Mouse (Mus musculus) heart, adult 11 months (tissue): ENCODE measurements around the gene Snx29.
"Not testable (repeated sequence)": the region's sequence is repeated elsewhere in the genome, so short reads cannot be mapped to it uniquely, and the experiment has no call there.

ENCODE experiments used
- DNase-seq: peaks from one replicate; pipeline ENCODE4 v3.0.0; 2022

Gene Snx29

DNA sequence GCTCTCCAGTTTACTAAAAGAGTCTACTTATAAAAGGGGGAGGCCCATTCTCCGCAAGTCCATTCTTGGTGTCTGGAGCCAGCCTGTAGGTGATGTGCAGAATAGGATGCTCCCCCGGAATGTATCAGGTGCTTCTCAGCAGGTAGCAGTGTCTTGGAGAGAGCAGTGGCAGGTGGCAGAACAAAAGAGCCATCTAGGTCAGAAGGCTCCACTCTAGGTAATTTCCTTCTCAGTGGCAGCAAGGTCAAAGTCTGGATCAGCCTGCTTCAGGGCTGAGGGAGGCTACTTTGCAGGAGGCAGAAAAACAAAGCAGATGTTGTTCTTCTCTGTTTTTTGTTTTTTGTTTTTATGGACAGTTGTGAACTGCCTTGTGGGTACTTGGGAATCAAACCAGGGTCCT, 37.9 kb downstream of the Snx29 start:
- not testable (repeated sequence) for DNase-seq

DNA sequence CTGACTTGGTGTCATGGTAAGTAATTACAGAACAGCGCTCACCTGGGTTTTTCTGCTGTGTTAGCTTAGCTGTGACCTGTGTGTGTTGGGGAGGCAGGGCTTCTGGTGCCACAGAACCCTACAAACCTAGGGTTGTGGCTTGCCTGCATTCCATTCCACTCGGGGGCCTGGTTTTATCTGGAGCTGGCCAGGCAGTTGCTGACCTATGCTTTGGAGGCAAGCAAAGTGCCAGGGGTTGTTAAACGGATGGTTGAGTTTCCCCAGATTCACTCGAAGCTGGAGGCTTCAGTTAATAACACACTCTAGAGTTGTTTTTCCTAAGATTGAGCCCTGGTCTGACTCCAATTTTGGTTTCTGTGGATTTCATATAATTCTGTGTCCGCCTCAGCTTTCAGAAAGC, 42.9 kb downstream of the Snx29 start:
- no peak for DNase-seq

DNA sequence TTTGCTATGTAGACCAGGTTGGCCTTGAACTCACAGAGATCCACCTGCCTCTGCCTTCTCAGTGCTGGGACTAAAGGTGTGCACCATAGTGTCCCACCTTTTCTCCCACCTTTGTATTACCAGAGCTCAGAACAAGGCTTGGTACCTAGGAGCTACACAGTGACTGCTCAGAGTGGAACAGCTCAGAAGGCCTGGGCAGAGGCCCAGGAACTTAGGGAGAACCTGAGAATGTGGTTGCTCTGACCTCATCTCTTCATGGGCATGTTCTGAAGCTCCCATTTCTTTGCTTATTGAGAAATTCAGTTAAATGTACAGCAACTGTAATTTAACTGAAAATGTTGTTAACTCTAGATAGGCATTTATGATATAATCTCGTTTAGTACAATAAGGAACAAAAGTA, 44.1 kb downstream of the Snx29 start:
- no peak for DNase-seq

DNA sequence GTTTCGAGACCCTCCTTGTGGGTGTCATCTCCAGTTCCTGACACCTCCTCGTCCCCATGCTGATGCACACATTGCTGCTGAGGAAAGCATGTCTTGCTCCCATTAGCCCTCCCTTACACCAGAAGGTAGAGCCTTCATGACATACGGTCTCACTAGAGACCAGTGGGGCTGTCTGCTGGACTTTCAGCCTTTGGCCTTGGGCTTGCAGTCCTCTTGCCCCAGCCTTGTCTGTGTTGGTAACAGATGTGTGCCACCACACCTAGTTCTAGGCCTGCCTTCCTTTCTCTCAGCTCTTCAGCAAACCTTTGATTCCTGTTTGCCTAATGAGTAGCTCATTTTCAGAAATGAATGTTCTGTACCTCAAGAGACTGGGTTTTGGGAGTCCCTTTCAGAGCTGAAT, 45.7 kb downstream of the Snx29 start:
- no peak for DNase-seq

DNA sequence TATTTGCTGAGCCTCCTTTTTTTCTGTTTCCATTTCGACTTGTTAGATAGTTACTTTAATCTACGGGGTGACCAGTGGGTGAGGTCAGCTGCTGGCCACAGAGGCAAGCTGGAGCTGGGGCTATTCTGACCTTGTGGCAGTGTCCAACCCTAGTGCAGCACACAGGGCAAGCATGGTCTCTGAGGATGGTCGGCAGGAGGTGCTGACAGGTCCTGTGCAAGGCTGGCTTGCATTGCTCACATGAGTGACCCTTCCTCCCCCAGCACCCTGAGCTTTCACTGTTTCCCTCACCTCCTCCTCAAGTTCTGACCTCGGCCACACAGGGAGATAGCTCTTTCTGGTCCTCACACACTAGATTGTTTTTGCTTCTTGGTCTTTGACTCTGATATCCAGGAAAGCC, 46.5 kb downstream of the Snx29 start:
- DNase-seq: no peak

DNA sequence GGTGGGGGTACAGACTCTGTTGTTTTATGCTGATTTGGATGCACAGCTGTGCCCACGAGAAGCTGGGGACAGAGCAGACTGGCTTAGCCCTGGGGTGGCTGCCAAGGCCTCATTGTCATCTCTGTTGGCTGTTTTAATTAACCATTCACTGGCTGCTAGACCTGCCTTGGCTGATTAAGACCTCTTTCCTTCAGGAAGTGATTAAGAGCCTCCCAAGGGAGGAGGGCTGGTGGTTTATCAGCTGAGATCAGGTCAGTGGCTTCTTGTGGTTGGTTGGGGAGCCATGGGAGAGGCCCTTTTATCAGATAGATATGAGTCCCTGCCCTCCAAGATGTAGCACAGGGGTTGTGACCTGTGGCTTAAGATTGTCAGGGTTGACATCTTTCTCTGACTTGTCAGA, 46.9 kb downstream of the Snx29 start:
- DNase-seq: peak; percentile 88

DNA sequence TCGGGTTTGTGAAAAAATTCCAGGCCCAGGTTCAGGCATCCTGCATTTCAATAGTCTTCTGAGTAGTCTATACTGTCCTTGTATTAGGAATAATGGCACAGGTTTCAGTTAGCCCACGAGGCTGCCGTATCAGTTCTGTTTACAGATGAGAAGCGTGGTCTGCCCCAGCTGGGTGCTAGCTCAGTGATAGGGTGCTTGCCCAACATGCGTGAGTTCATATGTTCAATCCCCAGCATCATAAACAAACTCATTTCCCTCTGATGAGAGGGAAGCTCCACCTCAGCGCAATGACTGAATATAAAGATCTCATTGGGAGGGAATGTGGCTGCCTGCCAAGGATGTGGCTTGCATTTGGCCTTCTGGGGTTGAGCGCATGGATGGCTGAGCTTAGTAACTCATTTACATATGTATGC, 47.4 kb downstream of the Snx29 start:
- DNase-seq: no peak

DNA sequence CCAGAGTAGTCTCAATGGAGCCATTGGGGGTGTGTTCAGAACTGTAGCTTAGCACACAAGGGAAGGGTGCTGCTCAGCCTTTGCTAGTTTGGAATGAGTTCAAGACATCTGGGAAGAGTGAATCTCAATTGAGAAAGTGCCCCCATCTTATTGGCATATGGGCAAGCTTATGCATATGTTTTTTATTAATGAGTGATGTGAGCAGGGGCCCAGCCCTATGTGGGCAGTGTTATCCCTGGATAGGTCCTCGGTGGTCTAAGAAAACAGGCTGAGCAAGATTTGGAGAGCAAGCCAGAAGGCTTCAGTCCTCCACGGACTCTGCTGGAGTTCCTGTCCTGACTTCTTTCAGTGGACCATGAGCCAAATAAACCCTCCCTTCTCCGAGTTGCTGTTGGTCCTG, 56.6 kb downstream of the Snx29 start:
- DNase-seq: no peak

DNA sequence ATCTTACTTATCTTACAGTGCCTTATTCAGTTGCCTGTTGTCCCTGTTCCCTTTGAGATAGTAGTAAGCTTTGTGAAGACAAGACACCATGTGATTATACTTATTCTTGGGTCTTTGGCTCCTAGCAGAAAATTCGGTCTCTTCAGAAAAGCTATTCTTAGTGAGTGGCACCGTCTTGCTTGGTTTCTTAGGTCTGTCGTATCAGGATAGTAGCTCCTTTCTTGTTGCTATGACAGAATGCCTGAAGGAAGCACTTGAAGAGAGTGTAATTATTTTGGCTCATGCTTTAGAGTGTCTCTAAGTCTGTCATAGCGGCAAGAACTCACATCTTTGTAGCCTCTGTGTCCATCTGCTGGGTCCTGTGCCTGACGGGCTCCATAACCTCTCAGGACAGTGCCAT, 57.3 kb downstream of the Snx29 start:
- DNase-seq: no peak

DNA sequence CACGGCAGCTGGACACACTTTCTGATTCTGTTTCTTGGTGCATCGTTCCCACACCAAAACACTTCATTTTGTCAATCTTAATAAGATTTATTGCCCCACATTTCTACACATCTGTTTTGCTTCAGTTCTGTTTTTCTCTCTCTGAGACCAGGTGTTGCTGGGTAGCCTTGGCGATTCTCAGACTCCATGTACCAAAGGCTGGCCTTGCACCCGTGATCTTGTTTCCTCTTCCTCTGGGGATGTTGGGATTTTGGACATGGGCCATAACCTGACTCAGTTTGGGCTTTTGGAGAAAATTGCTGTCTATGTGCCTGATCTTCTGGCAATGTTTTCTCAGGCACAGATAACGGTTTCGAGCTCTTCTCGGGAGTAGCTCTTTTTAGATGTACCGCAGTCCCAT, 58.2 kb downstream of the Snx29 start:
- DNase-seq: peak; percentile 93

DNA sequence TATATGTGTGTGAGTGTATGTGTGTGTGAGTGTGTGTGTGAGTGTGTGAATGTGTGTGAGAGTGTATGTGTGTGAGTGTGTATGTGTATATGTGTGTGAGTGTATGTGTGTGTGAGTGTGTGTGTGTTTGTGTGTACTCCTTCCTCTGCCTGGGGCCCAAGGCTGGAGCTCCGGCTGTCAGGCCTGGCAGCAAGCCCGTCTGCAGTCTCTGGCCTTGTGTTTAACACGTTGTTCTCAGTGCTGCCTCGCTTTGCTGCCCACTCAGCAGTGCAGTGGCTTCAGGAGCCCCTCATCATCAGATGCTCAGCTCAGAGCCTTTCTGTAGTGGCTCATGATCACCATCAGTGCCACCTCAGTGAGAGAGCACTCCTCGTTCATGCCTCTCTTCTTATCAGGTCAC, 61.7 kb downstream of the Snx29 start:
- DNase-seq: no peak

DNA sequence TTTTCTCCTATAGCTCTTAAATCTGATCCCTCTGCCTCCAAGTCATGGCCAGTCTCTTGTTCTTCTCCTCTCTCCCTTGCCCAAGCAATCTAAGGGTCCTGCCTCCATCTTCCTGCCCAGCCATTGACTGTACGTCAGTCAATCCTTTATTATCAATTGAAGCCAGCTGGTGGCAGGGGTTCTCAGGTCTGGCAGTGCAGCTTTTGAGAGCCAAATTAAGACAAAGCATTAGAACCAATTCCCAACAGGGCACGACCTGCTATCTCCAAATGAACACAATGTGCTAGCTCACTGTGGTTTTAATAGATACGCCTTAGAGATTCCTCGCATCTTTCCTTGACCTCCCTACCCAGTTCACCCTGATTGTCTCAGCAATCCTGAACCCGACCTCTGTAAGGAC, 62.4 kb downstream of the Snx29 start:
- DNase-seq: no peak

DNA sequence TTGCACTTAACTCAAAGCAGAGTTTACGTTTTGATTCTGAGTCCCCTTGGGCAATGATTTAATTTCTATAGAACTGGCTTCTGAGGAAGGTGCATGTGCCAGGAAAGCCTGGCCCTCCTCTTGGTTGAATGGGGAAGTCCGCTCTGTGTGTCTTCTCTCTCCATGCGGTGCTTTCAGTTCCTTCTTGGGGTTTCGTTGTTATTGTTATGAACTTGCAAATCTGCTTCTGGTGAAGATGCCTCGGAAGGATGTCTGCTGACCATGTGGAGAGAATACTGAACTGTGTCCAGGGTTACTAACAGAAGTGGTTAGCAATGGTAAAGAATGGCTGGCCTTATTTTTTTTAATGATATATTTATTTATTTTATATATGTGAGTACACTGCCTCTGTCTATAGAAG, 63.1 kb downstream of the Snx29 start:
- peak; percentile 97 for DNase-seq

DNA sequence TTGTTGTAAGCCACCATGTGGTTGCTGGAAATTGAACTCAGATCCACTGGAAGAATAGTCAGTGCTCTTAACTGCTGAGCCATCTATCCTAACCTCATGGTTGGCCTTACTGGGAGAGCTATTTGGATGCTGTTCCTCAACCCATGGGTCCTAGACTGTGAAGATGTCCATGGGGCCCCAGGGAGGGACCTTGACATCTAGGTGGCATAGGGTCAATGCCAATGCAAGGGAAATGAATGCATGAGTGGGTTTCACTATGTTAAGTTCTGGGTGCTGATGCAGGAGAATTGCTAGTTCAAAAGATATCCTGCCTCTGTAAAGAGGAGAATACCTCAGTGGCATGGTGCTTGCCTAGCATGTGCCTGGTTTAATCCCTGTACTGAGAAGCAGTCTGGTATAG, 63.5 kb downstream of the Snx29 start:
- DNase-seq: no peak

DNA sequence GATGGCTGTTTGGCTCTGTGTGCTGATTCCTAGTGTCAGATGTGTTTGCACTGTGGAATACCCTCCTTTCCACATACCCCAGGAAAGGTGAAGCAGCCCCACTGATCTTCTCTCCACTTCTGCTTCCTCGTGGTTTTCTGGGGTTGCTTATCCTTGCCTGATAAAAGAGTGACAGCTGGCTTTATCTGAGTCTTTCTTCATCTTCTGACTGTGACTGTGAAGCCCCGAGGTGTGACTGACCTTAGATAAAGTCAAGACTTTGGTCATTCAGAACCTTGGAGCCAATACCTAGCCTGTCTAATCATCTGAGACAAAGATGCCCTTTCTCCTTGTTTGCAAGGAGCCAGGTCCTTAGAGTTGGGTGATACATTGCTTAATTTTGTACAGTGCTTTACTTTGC, 65.4 kb downstream of the Snx29 start:
- DNase-seq: no peak

DNA sequence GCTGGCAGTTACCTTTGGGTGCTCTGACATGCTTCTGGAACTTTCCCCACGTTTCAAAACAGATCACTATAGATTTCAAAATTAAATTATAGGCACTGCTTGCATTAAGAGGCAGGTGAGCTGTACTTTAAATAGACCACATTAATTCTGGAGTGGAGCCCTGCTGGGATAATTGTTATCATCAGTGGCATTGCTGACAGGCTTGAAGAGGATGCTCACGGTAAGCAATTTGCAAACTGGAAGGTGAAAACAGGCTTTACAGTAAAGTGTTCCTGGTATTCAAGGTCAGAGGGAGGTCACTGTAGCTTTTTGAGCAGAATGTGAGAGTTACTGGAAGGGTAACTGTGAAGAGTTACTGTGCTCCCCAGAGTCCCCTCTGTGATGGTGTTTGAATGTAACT, 66.6 kb downstream of the Snx29 start:
- no peak for DNase-seq

DNA sequence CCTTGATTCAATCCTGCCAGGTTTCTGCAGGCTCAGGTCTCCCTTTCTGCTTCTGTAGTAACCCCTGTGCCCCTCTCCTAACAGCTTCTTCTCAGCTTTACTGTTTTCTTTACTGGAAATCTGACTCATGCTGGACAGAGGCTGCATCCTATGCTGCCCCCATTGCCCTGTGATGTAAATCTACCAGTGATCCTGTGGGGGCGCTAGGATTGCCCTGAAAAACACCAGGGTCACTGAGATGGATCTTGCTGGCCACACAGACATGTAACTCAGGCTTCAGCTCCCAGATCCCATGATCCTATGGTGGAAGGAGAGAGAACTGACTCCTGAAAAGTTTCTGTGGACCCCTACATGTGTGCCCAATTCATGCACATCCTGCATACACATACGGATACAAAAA, 73.9 kb downstream of the Snx29 start:
- DNase-seq: no peak

DNA sequence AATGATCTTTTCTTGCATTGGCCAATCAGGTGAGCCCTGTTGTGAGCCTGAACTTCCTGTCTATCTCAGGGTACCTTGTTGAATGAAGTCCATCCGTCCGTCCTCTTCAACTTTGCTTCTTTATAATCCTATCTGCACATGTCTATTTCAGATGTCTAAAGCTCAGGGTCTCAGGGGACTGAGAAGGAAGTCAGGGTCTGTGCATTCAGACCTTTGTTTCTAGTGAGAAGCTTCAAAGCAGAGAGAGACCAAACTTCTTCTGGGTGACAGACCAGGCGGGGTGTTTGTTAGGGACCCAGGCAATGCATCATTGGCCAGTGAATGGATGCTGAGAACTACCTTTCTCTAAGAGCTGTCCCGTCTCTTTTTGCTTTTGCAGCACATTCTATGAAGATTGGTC, 76.7 kb downstream of the Snx29 start:
- no peak for DNase-seq

DNA sequence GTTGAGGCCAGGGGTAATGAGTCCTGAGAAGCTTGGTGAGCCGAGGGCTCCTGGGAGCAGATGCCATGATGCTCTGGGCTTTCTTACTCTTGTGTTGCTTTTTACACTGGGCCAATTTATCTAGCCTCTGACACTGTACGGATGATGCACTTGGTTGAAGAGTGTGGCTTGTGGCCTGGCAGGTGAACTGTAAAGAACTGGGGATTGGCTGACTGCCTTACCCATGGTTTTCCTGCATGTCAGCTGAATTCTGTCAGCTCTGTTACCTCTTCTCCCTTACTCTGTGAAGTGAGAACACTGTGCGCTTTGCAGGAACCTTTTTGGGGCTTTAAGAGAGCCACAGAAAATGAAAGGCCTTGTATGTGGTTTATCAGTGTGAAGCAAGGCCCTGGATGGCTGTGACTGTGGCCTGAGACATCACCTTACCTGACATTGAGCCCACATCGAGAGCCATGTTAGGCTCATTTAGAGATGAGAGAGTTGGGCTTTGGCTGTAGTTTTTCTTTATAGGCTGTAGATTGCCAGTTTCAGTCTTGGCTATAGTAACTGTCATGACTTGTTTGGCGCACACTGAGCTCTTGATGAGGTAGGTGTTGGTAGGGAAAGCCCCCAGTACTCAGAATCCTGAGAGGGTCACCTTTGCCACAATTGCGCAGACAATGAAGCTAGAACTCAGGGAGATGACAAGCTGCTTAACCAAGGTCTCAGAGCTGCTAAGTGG, 77.3 kb downstream of the Snx29 start:
- no peak for DNase-seq

DNA sequence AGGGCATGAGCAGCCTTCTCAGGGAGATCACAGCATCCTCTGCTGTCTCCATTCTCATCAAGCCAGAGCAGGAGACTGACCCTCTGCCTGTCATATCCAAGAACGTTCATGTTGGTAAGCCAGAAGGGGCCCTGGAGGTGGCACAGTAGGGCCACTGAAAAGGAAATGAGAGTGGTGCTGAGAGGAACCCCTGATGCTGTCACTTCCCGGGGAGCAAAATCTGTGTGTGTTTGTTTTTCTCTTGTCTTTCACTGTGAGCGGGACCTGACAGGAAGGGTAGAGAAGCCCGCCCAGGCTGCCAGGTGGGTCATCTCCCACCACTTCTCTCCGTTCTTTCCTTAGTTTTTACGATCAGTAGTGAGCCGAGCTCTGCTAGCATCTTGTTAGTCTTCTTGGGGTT, 78.2 kb downstream of the Snx29 start:
- no peak for DNase-seq

DNA sequence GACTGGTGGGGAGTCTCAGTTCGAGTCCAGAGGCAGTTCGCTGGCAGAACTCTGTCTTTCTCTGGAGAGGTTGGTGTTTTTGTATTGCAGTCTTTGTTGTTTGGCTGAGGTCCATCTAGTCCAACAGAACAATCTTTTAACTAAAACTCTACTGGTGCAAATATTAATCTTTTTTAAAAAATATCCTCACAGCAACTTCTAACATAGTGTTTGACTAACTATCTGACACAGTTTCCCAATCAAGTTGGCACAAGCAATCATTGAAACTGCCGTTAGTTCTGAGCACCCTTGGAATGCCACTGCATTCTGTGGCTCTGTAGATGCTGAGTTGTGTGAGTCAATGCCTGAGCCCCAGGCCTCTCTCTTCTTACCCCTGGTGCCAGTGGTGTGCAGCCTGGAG, 82.5 kb downstream of the Snx29 start:
- DNase-seq: no peak

DNA sequence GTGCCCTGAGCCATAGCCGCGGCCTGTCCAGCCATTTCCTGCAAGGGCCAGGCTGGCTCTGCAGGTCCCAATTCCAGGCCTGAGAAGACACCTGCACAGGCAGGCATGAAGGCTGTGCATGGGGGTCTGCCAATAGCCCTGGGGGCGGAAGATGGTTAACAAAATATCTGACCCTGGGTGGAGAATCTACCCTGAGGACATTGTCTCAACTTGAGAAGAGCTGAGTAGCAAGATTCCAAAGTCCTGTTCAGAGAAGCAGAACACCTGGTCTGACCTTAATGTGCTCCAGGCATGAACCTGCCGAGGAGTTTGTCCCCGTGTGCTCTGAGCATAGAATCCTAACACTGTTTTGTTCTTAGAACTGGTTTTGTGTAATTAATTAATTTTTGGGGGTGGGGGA, 83.5 kb downstream of the Snx29 start:
- no peak for DNase-seq

DNA sequence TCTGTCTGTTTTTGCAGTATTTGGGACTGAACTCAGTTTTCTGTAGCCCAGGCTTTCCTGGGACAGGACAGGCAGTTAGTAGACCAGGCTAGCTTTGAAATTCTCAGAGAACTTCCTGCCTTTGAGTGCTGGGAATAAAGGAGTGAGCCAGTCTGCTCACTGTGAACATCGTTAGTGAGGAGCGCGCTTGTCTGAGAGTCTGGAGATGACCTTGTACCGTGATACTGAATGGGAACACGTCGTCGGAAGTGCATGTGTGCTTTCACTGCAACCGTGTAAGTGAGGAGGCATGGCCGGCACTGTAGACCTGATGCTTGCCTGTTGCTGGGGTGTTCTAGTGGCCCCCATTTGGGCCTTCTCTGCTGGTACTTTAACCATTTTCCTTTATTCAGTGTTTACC, 83.9 kb downstream of the Snx29 start:
- no peak for DNase-seq

DNA sequence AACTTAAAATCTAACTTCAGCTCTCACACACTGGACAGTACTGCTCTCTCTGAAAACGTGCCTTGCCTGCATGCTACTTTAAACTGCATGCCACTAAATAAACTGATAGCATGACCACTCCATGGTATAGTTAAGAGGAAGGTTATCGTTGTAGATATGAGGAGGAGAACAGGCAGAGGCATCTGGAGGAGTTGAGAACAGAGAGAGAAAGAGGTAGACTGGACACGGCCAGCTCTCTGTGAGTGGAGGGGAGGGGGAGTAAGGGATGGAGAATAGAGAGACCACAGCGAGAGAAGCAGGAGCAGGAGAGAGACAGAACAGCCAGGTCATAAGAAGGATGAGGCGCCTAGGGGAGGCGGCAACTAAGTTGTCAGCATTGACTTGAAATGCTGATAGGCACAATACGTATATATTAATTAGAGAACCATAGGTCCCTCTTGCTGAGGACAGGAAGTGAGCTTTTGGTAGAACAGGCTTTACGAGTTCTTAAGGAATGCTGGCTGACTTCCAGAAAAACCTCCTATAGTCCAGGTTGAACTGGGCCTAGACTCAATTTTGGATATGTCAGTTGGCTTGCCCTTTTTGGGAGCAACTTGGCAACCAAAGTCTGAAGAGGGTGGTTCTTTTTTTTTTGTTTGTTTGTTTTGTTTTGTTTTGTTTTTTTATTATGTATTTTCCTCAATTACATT, 85.4 kb downstream of the Snx29 start:
- DNase-seq: no peak

DNA sequence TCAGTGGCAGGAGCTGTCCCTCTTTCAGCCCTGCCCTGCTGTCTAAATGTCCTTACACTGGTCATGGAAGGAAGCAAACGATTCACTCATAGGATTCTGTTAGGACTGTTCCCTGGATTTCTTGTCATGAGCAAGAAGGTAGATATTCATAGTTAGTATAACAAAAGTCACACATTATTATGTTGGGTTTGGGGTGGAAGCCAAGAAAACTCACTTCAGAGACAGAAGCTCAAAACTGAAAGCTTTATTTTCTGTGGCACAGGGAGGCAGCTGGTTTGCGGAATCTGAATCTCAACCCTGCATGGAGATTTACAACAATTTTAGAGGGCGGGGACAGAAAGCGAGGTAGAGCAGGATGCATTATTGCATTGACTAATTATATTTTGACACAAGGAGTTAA, 86.0 kb downstream of the Snx29 start:
- DNase-seq: no peak
